ENCODE assay signal across 8 mouse cellular contexts in the genomic region with DNA sequence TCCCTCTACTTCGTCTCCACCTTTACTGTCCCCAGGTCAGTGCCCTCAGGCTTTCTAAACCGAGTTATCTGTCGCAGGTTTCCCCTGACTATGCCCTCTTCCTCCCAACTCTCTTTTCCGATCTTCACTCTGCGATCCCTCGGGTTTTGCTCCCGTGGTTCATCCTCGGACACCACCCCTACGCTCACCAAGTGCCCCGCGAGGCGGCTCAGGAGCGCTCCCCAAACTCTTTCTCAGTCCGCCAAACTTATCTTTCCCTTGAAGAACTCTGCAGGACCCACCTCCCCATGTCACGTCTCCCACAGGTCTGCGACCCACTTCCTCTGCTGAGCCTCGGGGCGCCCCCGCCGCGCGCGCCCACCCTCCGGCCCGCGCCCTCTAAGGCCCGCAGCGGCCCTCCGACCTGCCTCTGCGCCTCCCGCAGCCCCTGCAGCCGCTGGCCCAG. TPM values are rescaled to one million over a fixed set of nuclear protein-coding genes. Genes with fewer than 3 reads are reported as not detected.
DNase-seq lines count a peak whose midpoint lies in the region; ATAC-seq and TF ChIP-seq lines count a peak whose summit lies in the region.

No protein-coding gene starts in this region.

- peaks cover 2 to 13% of the 10 kb centered on the region in 2 experiments for H3K36me3 ChIP-seq in CH12.LX (replicated peaks in 1 of 2; ENCODE audit: control insufficient read depth in 1 of 2, insufficient read depth in 1 of 2, low read length in 1 of 2)
- no peaks in the 10 kb centered on the region for H3K36me3 ChIP-seq in hindbrain, postnatal 0 days (ENCODE audit: insufficient read depth, low read length)

- DNase-seq in gastrocnemius, postnatal 10 days = peak; percentile 42
- DNase-seq in gastrocnemius, postnatal 25 days = no peak
- peak; percentile 53 for DNase-seq in CH12.LX (ENCODE audit: extremely low read depth)
- DNase-seq in hindbrain, postnatal 0 days (ENCODE audit: low spot score) = peak; percentile 30
- DNase-seq in lung, postnatal 36 days = peak; percentile 37
- DNase-seq in layer of hippocampus, postnatal 25 days (ENCODE audit: extremely low spot score in 1 of 2, low spot score in 1 of 2) = no peak

- peak overlapping the region; percentile 79 for H3K27ac ChIP-seq in CH12.LX (ENCODE audit: insufficient read depth, low read depth)
- H3K27ac ChIP-seq in embryonic fibroblast, embryonic 13.5 days (ENCODE audit: insufficient read depth, low read length) = peak overlapping the region; percentile 19; the same call in 1 of the 2 replicates
- H3K27ac ChIP-seq in hindbrain, postnatal 0 days = peak overlapping the region; percentile 75

- under 1% methylated on average over 32 of the region's 32 CpGs for WGBS in hindbrain, postnatal 0 days

- TF ChIP-seq POLR2A in CH12.LX (IDR thresholded peaks at IDR 0.05; ENCODE audit: low read depth, low read length) = no peak
- no peak for TF ChIP-seq POLR2A in embryonic fibroblast, embryonic 13.5 days (IDR thresholded peaks at IDR 0.05; ENCODE audit: low read depth, low read length)

- peak overlapping the region; percentile 92 to 98 (median 94) for H3K4me3 ChIP-seq in CH12.LX (replicated peaks in 1 of 3; ENCODE audit: low read depth in 2 of 3, low read length in 2 of 3, poor library complexity in 1 of 3)
- peak overlapping the region; percentile 98 for H3K4me3 ChIP-seq in embryonic fibroblast, embryonic 13.5 days (ENCODE audit: insufficient read depth, low read length)
- peak overlapping the region; percentile 70 for H3K4me3 ChIP-seq in hindbrain, postnatal 0 days (ENCODE audit: low read length)

- no peak for TF ChIP-seq RAD21 in CH12.LX (IDR thresholded peaks at IDR 0.05; ENCODE audit: low read depth, low read length)

- H3K4me1 ChIP-seq in CH12.LX (ENCODE audit: control insufficient read depth in 1 of 2, insufficient read depth in 2 of 2) = peaks cover 3 to 39% of the 10 kb centered on the region in 2 experiments; a peak in 3 of 4 replicates
- H3K4me1 ChIP-seq in embryonic fibroblast, embryonic 13.5 days (ENCODE audit: control insufficient read depth, insufficient read depth, low read length) = peaks cover 12% of the 10 kb centered on the region
- no peaks in the 10 kb centered on the region; the same call in 1 of the 2 replicates for H3K4me1 ChIP-seq in hindbrain, postnatal 0 days (ENCODE audit: insufficient read depth, low read length)

- peaks cover 8% of the 10 kb centered on the region for H3K9me3 ChIP-seq in CH12.LX (replicated peaks; ENCODE audit: low read length)
- no peaks in the 10 kb centered on the region for H3K9me3 ChIP-seq in hindbrain, postnatal 0 days (ENCODE audit: low read length)

- dilution Hi-C loops in CH12.LX (cut with MboI; ENCODE audit: extremely low pct_ligation_motif_present, extremely low pct_unique_long_range_greater_than_20kb, low sequenced_read_pairs) = no loop called here

- TF ChIP-seq EP300 in CH12.LX (IDR thresholded peaks at IDR 0.05; ENCODE audit: low read length) = no peak

- H3K27me3 ChIP-seq in CH12.LX (replicated peaks) = no peaks in the 10 kb centered on the region
- no peaks in the 10 kb centered on the region for H3K27me3 ChIP-seq in hindbrain, postnatal 0 days (ENCODE audit: insufficient read depth, low read length)

- in situ Hi-C loops in CH12.LX (cut with MboI; ENCODE audit: low pct_ligation_motif_present, low pct_unique_long_range_greater_than_20kb, low sequenced_read_pairs) = loop anchor here (5.0 kb wide), 1 partner anchor 38 kb away; no protein-coding TSS in a partner anchor

- ATAC-seq in hindbrain, postnatal 0 days = no peak; the same call in 1 of the 2 replicates
- ATAC-seq in megakaryocyte-erythroid progenitor cell, adult 5-6 weeks (replicated peaks; ENCODE audit: low FRiP score, low TSS enrichment, poor library complexity, severe bottlenecking) = no peak

- H3K79me2 ChIP-seq in CH12.LX (replicated peaks; ENCODE audit: control insufficient read depth, extremely low read depth, insufficient read depth, poor library complexity, severe bottlenecking) = peaks cover 48% of the 10 kb centered on the region

- peak overlapping the region; percentile 99 for H3K4me2 ChIP-seq in CH12.LX (ENCODE audit: insufficient read depth, low read depth, poor library complexity, severe bottlenecking)
- H3K4me2 ChIP-seq in hindbrain, postnatal 0 days (ENCODE audit: low read depth, low read length) = peak overlapping the region; percentile 81

- TF ChIP-seq CTCF in CH12.LX (conservative IDR thresholded peaks at IDR 0.05 in 1 of 2, IDR thresholded peaks at IDR 0.05 in 1 of 2; ENCODE audit: low read depth in 2 of 2, low read length in 2 of 2) = no peak
- TF ChIP-seq CTCF in embryonic fibroblast, embryonic 13.5 days (IDR thresholded peaks at IDR 0.05; ENCODE audit: borderline replicate concordance, insufficient read depth, low read length) = no peak
- no peak for TF ChIP-seq CTCF in hindbrain, postnatal 0 days (IDR thresholded peaks at IDR 0.05; ENCODE audit: low read depth)

- H3K9ac ChIP-seq in CH12.LX (ENCODE audit: insufficient read depth, low read depth) = peak overlapping the region; percentile 99
- H3K9ac ChIP-seq in hindbrain, postnatal 0 days (replicated peaks; ENCODE audit: low read length) = peak overlapping the region; percentile 70

TF ChIP-seq in CH12.LX, 34 proteins besides CTCF, POLR2A, EP300 and RAD21:
- TF ChIP-seq CHD2 (IDR thresholded peaks at IDR 0.05; ENCODE audit: low read length) (no peak), MAX (IDR thresholded peaks at IDR 0.05; ENCODE audit: low read length) (no peak), NELFE (IDR thresholded peaks at IDR 0.05; ENCODE audit: low read depth, low read length) (no peak), SMC3 (IDR thresholded peaks at IDR 0.05; ENCODE audit: low read depth, low read length) (no peak), MAZ (IDR thresholded peaks at IDR 0.05; ENCODE audit: low read depth, low read length) (no peak), ZNF384 (IDR thresholded peaks at IDR 0.05; ENCODE audit: low read depth, low read length) (0 out of 2 replicates have a peak, but pooled peaks have one; percentile 0), UBTF (IDR thresholded peaks at IDR 0.05; ENCODE audit: low read depth, low read length) (peak; percentile 3; the same call in 1 of the 2 replicates), TCF12 (IDR thresholded peaks at IDR 0.05; ENCODE audit: low read depth, low read length) (no peak), JUND (conservative IDR thresholded peaks at IDR 0.05; ENCODE audit: low read depth, low read length) (no peak), USF1 (IDR thresholded peaks at IDR 0.05; ENCODE audit: low read depth, low read length) (no peak), E2F4 (IDR thresholded peaks at IDR 0.05; ENCODE audit: insufficient replicate concordance, low read depth, low read length) (no peak), IRF4 (IDR thresholded peaks at IDR 0.05; ENCODE audit: low read depth, low read length) (no peak), PAX5 (IDR thresholded peaks at IDR 0.05; ENCODE audit: low read length) (no peak), CHD1 (IDR thresholded peaks at IDR 0.05; ENCODE audit: low read depth, low read length) (peak; percentile 86; the same call in 1 of the 2 replicates), JUN (IDR thresholded peaks at IDR 0.05; ENCODE audit: insufficient read depth, low read depth, low read length) (no peak), ETS1 (conservative IDR thresholded peaks at IDR 0.05; ENCODE audit: low read depth, low read length) (no peak), GABPA (IDR thresholded peaks at IDR 0.05; ENCODE audit: insufficient replicate concordance, low read depth, low read length) (no peak), MYC (IDR thresholded peaks at IDR 0.05; ENCODE audit: low read depth, low read length) (no peak), SIN3A (IDR thresholded peaks at IDR 0.05; ENCODE audit: low read length) (peak; percentile 55; the same call in 1 of the 2 replicates), POLR2AphosphoS2 (IDR thresholded peaks at IDR 0.05; ENCODE audit: low read depth, low read length) (no peak), USF2 (conservative IDR thresholded peaks at IDR 0.05; ENCODE audit: low read depth, low read length) (no peak), MEF2A (IDR thresholded peaks at IDR 0.05; ENCODE audit: borderline replicate concordance, low read depth, low read length) (no peak), MAFK (IDR thresholded peaks at IDR 0.05; ENCODE audit: insufficient replicate concordance, low read length) (no peak), RCOR1 (conservative IDR thresholded peaks at IDR 0.05; ENCODE audit: low read depth, low read length) (no peak), ELF1 (IDR thresholded peaks at IDR 0.05; ENCODE audit: low read depth, low read length) (no peak)

RNA-seq across cellular contexts. Expression of gene Crlf3, which starts 0.4 kb away (rescaled TPM):
- 10 to 100 TPM; 11.6 to 14.9 TPM for total RNA-seq in gastrocnemius, postnatal 10 days (2021)
- total RNA-seq in gastrocnemius, postnatal 25 days (2021) = 1 to 10 TPM; 6.6 to 7.7 TPM
- total RNA-seq in CH12.LX (2012; rRNA removed) (106 and 113 TPM in 2 replicates), CH12.LX (2014; rRNA removed) (152 and 173 TPM in 2 replicates)
- 114 and 118 TPM in 2 replicates for polyA plus RNA-seq in CH12.LX (2012; ENCODE audit: insufficient read length, low read depth)
- 20.7 and 27.2 TPM in 2 replicates for polyA plus RNA-seq in embryonic fibroblast, embryonic 13.5 days (2011; ENCODE audit: insufficient read length, low read depth, missing spikeins)
- 12.0 and 15.8 TPM in 2 replicates for total RNA-seq in hindbrain, postnatal 0 days (2014; rRNA removed)
- polyA plus RNA-seq in hindbrain, postnatal 0 days (2015; fragmentation: Nextera tagmentation; extraction: Ambion mirVana) = 11.0 and 12.6 TPM in 2 replicates
- 10 to 100 TPM; 16.7 to 22.1 TPM for total RNA-seq in layer of hippocampus, postnatal 25 days (2021)
- total RNA-seq in megakaryocyte-erythroid progenitor cell, adult 5-6 weeks (2014; fragmentation: Nextera tagmentation) = 28.4 and 42.0 TPM in 2 replicates
- total RNA-seq in megakaryocyte-erythroid progenitor cell, adult 5-6 weeks (2017) = 46.9 and 50.6 TPM in 2 replicates

RNA-seq across cellular contexts. Expression of gene Atad5, which starts 8.8 kb away (rescaled TPM):
- 1 to 10 TPM; 3.6 to 3.8 TPM for total RNA-seq in gastrocnemius, postnatal 10 days (2021)
- total RNA-seq in gastrocnemius, postnatal 25 days (2021) = under 1 TPM; 0.72 to 0.99 TPM
- 24.0 and 26.4 TPM in 2 replicates for total RNA-seq in CH12.LX (2012; rRNA removed)
- total RNA-seq in CH12.LX (2014; rRNA removed) = 46.3 and 48.1 TPM in 2 replicates
- polyA plus RNA-seq in CH12.LX (2012; ENCODE audit: insufficient read length, low read depth) = 32.9 and 35.2 TPM in 2 replicates
- polyA plus RNA-seq in embryonic fibroblast, embryonic 13.5 days (2011; ENCODE audit: insufficient read length, low read depth, missing spikeins) = 7.4 and 11.4 TPM in 2 replicates
- total RNA-seq in hindbrain, postnatal 0 days (2014; rRNA removed) = 4.7 and 9.4 TPM in 2 replicates
- 3.3 and 4.1 TPM in 2 replicates for polyA plus RNA-seq in hindbrain, postnatal 0 days (2015; fragmentation: Nextera tagmentation; extraction: Ambion mirVana)
- 1 to 10 TPM; 3.5 to 4.1 TPM for total RNA-seq in layer of hippocampus, postnatal 25 days (2021)
- total RNA-seq in megakaryocyte-erythroid progenitor cell, adult 5-6 weeks (2014; fragmentation: Nextera tagmentation) = 42.8 and 42.9 TPM in 2 replicates
- 49.8 and 50.6 TPM in 2 replicates for total RNA-seq in megakaryocyte-erythroid progenitor cell, adult 5-6 weeks (2017)

Comparison
In these comparisons a context has a peak if more than half of its experiments do, and no peak if none do; other contexts are left out.
1. DNase-seq: peak in gastrocnemius, postnatal 10 days (single experiment), CH12.LX (single experiment), hindbrain, postnatal 0 days (single experiment) and lung, postnatal 36 days (single experiment); none in gastrocnemius, postnatal 25 days (single experiment) and layer of hippocampus, postnatal 25 days (0 of 2).
2. H3K27ac ChIP-seq: peak in every context shown above with its lines; median percentile 79 in CH12.LX; 75 in hindbrain, postnatal 0 days; 19 in embryonic fibroblast, embryonic 13.5 days.
3. Peak in every context shown above with its lines, with median percentiles within 50 percentile points of each other: H3K4me3 ChIP-seq.